Mouse (Mus musculus) cerebellum, postnatal 4 days (tissue): Measurements from ENCODE around the gene Rin2.

Experiments used
- DNase-seq, 2 experiments: peaks; one replicate each; pipeline ENCODE4 v3.0.0; 2022; ENCODE audit warnings: low spot score in 2 of 2, mixed read lengths in 1 of 2

The Rin2 gene

GRCm38 (mm10) chr2:145730905-145731304, 55.9 kb downstream of the Rin2 start:
- no peak for DNase-seq

- DNase-seq: no peak
These were observed 60.1 kb downstream of the Rin2 start for GRCm38 (mm10) chr2:145735079-145735478.

- no peak for DNase-seq
These were observed 61.5 kb downstream of the Rin2 start for GRCm38 (mm10) chr2:145736543-145736942.

GRCm38 (mm10) chr2:145737196-145737595, 62.2 kb downstream of the Rin2 start:
- DNase-seq: no peak

- no peak for DNase-seq
These were observed 65.7 kb downstream of the Rin2 start for GRCm38 (mm10) chr2:145740729-145741128.

- DNase-seq: no peak
These were observed 68.0 kb downstream of the Rin2 start for GRCm38 (mm10) chr2:145742795-145743710.

GRCm38 (mm10) chr2:145746406-145746805, 71.4 kb downstream of the Rin2 start:
- DNase-seq: no peak

GRCm38 (mm10) chr2:145749645-145750044, 74.6 kb downstream of the Rin2 start:
- no peak for DNase-seq

GRCm38 (mm10) chr2:145752572-145752971, 77.6 kb downstream of the Rin2 start:
- DNase-seq: no peak

- no peak for DNase-seq
These were observed 79.0 kb downstream of the Rin2 start for GRCm38 (mm10) chr2:145753973-145754372.

- DNase-seq: no peak
These were observed 81.1 kb downstream of the Rin2 start for GRCm38 (mm10) chr2:145755864-145756822.

GRCm38 (mm10) chr2:145760121-145760520, 85.1 kb downstream of the Rin2 start:
- DNase-seq: no peak

- no peak for DNase-seq
These were observed 86.4 kb downstream of the Rin2 start for GRCm38 (mm10) chr2:145761436-145761835.

GRCm38 (mm10) chr2:145769964-145770363, 94.9 kb downstream of the Rin2 start:
- no peak for DNase-seq

- DNase-seq: no peak
These were observed 95.9 kb downstream of the Rin2 start for GRCm38 (mm10) chr2:145770730-145771536.

- no peak for DNase-seq
These were observed 108.2 kb downstream of the Rin2 start for GRCm38 (mm10) chr2:145783247-145783646.

GRCm38 (mm10) chr2:145784246-145784935, 109.4 kb downstream of the Rin2 start:
- no peak for DNase-seq

GRCm38 (mm10) chr2:145784964-145785363, 109.9 kb downstream of the Rin2 start:
- no peak for DNase-seq

GRCm38 (mm10) chr2:145785758-145786617, 111.0 kb downstream of the Rin2 start:
- DNase-seq: peak in 1 of 2 experiments; percentile 17

- no peak for DNase-seq
These were observed 111.6 kb downstream of the Rin2 start for GRCm38 (mm10) chr2:145786618-145786932.
